Mouse (Mus musculus) neural tube, embryonic 11.5 days (tissue): ENCODE data around the gene Mss51. TPM values are rescaled to one million over a fixed set of nuclear protein-coding genes. Genes with fewer than 3 reads are reported as not detected.

Source experiments
- ATAC-seq: fragments of 200-750 bp; cut with Nextera tagmentation; 2 replicates; pipeline ENCODE4 v1.8.0; 2017; ENCODE audit warnings: moderate number of reproducible peaks, mild to moderate bottlenecking, moderate TSS enrichment, moderate library complexity; ENCODE audit not compliant: insufficient read depth, low FRiP score, low TSS enrichment
- DNase-seq: peaks from one replicate; pipeline ENCODE4 v3.0.0-alpha.2; 2015; ENCODE audit warnings: low spot score
- H3K27ac ChIP-seq: fragments of 300-500 bp; sonication (generic); 2 replicates; pipeline ENCODE4 v1.5.1; 2014; ENCODE audit warnings: low read depth, mild to moderate bottlenecking, low read length
- H3K27me3 ChIP-seq: fragments of 300-500 bp; sonication (generic); 2 replicates; pipeline ENCODE4 v1.6.1; 2014; ENCODE audit warnings: mild to moderate bottlenecking, low read length, mixed read lengths; ENCODE audit not compliant: control insufficient read depth, insufficient read depth
- H3K36me3 ChIP-seq: fragments of 300-500 bp; sonication (generic); 2 replicates; pipeline ENCODE4 v1.6.1; 2014; ENCODE audit warnings: mild to moderate bottlenecking, low read length, moderate library complexity, mixed read lengths; ENCODE audit not compliant: control insufficient read depth, insufficient read depth
- H3K4me1 ChIP-seq: fragments of 300-500 bp; sonication (generic); 2 replicates; pipeline ENCODE4 v1.6.1; 2014; ENCODE audit warnings: low read length, mixed read lengths; ENCODE audit not compliant: control insufficient read depth, insufficient read depth
- H3K4me2 ChIP-seq: fragments of 300-500 bp; sonication (generic); 2 replicates; pipeline ENCODE4 v1.6.1; 2014; ENCODE audit warnings: low read depth, mild to moderate bottlenecking, moderate library complexity
- H3K4me3 ChIP-seq: fragments of 300-500 bp; sonication (generic); 2 replicates; pipeline ENCODE4 v1.5.1; 2014; ENCODE audit warnings: low read depth, low read length
- H3K9ac ChIP-seq: fragments of 300-500 bp; sonication (generic); 2 replicates; pipeline ENCODE4 v1.6.1; 2014; ENCODE audit warnings: mild to moderate bottlenecking, low read length
- H3K9me3 ChIP-seq: fragments of 300-500 bp; sonication (generic); 2 replicates; pipeline ENCODE4 v1.6.1; 2016; ENCODE audit warnings: low read length; ENCODE audit not compliant: control insufficient read depth
- whole genome bisulfite sequencing: fragments of 180-500 bp; shearing (Covaris S2); extraction: QIAGEN DNeasy Blood & Tissue Kit; methylation state at CpG from one replicate; pipeline ENCODE4 v1.1.7; 2014; 5-methylcytosine and 5-hydroxymethylcytosine counted together
- polyA plus RNA-seq: library from polyadenylated mRNA; unstranded; fragments of >200 nt; fragmentation: Nextera tagmentation; extraction: Ambion mirVana; gene quantifications from 2 replicates; pipeline ENCODE4 v1.2.1, GENCODE M21; 2014

The Mss51 gene
- polyA plus RNA-seq, 1 experiment from 2014 or later = 0.98 TPM

GRCm38 (mm10) chr14:20499982-20500381 lies 3.3 kb upstream of the Mss51 start:
- WGBS = 91% methylated on average over 3 of the region's 3 CpGs
- H3K9me3 ChIP-seq = no peaks in the 10 kb centered on the region
- peaks cover 9% of the 10 kb centered on the region; the same call in 1 of the 2 replicates for H3K36me3 ChIP-seq
- H3K27ac ChIP-seq = no peak overlapping the region
- no peak overlapping the region for H3K4me3 ChIP-seq
- ATAC-seq = no peak
- no peaks in the 10 kb centered on the region for H3K27me3 ChIP-seq
- H3K4me1 ChIP-seq = no peaks in the 10 kb centered on the region
- no peak for DNase-seq
- no peak overlapping the region for H3K4me2 ChIP-seq
- H3K9ac ChIP-seq = no peak overlapping the region

GRCm38 (mm10) chr14:20486031-20486430 lies 10.7 kb downstream of the Mss51 start:
- Histone ChIP-seq H3K27me3 (no peaks in the 10 kb centered on the region), H3K4me1 (no peaks in the 10 kb centered on the region), H3K4me2 (no peak overlapping the region), H3K36me3 (peaks cover 5% of the 10 kb centered on the region; the same call in 1 of the 2 replicates), H3K27ac (no peak overlapping the region), H3K4me3 (no peak overlapping the region), H3K9me3 (no peaks in the 10 kb centered on the region), H3K9ac (no peak overlapping the region)
- ATAC-seq (no peak), DNase-seq (no peak)
- 94% methylated on average over 5 of the region's 5 CpGs for WGBS

GRCm38 (mm10) chr14:20482051-20482751 lies 14.5 kb downstream of the Mss51 start:
- Histone ChIP-seq H3K4me1 (no peaks in the 10 kb centered on the region), H3K9me3 (no peaks in the 10 kb centered on the region), H3K4me3 (no peak overlapping the region), H3K9ac (no peak overlapping the region), H3K27me3 (no peaks in the 10 kb centered on the region), H3K36me3 (peaks cover 5% of the 10 kb centered on the region; the same call in 1 of the 2 replicates), H3K4me2 (no peak overlapping the region), H3K27ac (no peak overlapping the region)
- WGBS = 90% methylated on average over 6 of the region's 7 CpGs
- ATAC-seq = no peak
- DNase-seq = no peak

- ATAC-seq = no peak
- no peaks in the 10 kb centered on the region for H3K4me1 ChIP-seq
- no peak overlapping the region for H3K27ac ChIP-seq
- 16% methylated on average over 5 of the region's 5 CpGs for WGBS
- H3K4me2 ChIP-seq = no peak overlapping the region
- H3K4me3 ChIP-seq = no peak overlapping the region
- DNase-seq = no peak
- no peak overlapping the region for H3K9ac ChIP-seq
- H3K36me3 ChIP-seq = peaks cover 5% of the 10 kb centered on the region; the same call in 1 of the 2 replicates
- no peaks in the 10 kb centered on the region for H3K9me3 ChIP-seq
- H3K27me3 ChIP-seq = no peaks in the 10 kb centered on the region
These were observed 15.5 kb downstream of the Mss51 start for GRCm38 (mm10) chr14:20481211-20481610.

- Histone ChIP-seq H3K9me3 (no peaks in the 10 kb centered on the region), H3K36me3 (peaks cover 5% of the 10 kb centered on the region; the same call in 1 of the 2 replicates), H3K4me3 (peak overlapping the region; percentile 62), H3K27me3 (no peaks in the 10 kb centered on the region), H3K9ac (peak overlapping the region; percentile 63; the same call in 1 of the 2 replicates), H3K4me2 (peak overlapping the region; percentile 88), H3K4me1 (no peaks in the 10 kb centered on the region), H3K27ac (no peak overlapping the region)
- DNase-seq (no peak), ATAC-seq (no peak)
- WGBS = 49% methylated on average over 1 of the region's 1 CpGs
These were observed 16.5 kb downstream of the Mss51 start for GRCm38 (mm10) chr14:20480195-20480579.

- H3K4me1 ChIP-seq = no peaks in the 10 kb centered on the region
- peak within 1 kb of the TSS; percentile 62 for H3K4me3 ChIP-seq
- no peaks in the 10 kb centered on the region for H3K9me3 ChIP-seq
- H3K4me2 ChIP-seq = peak within 1 kb of the TSS; percentile 88
- WGBS = 1% methylated on average over 48 of the region's 48 CpGs
- DNase-seq (peak; percentile 67), ATAC-seq (peak; percentile 55; the same call in 1 of the 2 replicates)
- peak within 1 kb of the TSS; percentile 63 for H3K9ac ChIP-seq
- no peaks in the 10 kb centered on the region for H3K27me3 ChIP-seq
- H3K27ac ChIP-seq = no peak within 1 kb of the TSS
- H3K36me3 ChIP-seq = peaks cover under 1% of the 10 kb centered on the region; the same call in 1 of the 2 replicates
These were observed 17.2 kb downstream of the Mss51 start, which contains the start of gene Anxa7 for GRCm38 (mm10) chr14:20479291-20480194. Gene Anxa7 (minus strand): TSS chr14:20480133.

GRCm38 (mm10) chr14:20478801-20479200 lies 17.9 kb downstream of the Mss51 start:
- peak overlapping the region; percentile 62 for H3K4me3 ChIP-seq
- DNase-seq = no peak
- H3K9ac ChIP-seq = no peak overlapping the region; the same call in 1 of the 2 replicates

GRCm38 (mm10) chr14:20478385-20478784 lies 18.3 kb downstream of the Mss51 start:
- peak overlapping the region; percentile 62; the same call in 1 of the 2 replicates for H3K4me3 ChIP-seq
- no peak overlapping the region for H3K4me2 ChIP-seq
- WGBS = 55% methylated on average over 3 of the region's 3 CpGs
- DNase-seq (no peak), ATAC-seq (no peak)
- no peak overlapping the region for H3K9ac ChIP-seq
- no peaks in the 10 kb centered on the region for H3K4me1 ChIP-seq
- H3K27me3 ChIP-seq = no peaks in the 10 kb centered on the region
- H3K9me3 ChIP-seq = no peaks in the 10 kb centered on the region
- no peak overlapping the region for H3K27ac ChIP-seq
- no peaks in the 10 kb centered on the region for H3K36me3 ChIP-seq

More at GRCm38 (mm10) chr14:20478801-20479200, 17.9 kb downstream of the Mss51 start:
- H3K27me3 ChIP-seq = no peaks in the 10 kb centered on the region
- peak overlapping the region; percentile 88; the same call in 1 of the 2 replicates for H3K4me2 ChIP-seq
- no peak for ATAC-seq
- H3K36me3 ChIP-seq = no peaks in the 10 kb centered on the region; the same call in 1 of the 2 replicates
- H3K4me1 ChIP-seq = no peaks in the 10 kb centered on the region
- no peak overlapping the region for H3K27ac ChIP-seq
- no peaks in the 10 kb centered on the region for H3K9me3 ChIP-seq
- WGBS = 23% methylated on average over 7 of the region's 7 CpGs
